Mouse (Mus musculus) embryo, embryonic 10.5 days (tissue): ENCODE measurements around the gene Oxa1l.

ENCODE experiments used
- DNase-seq: peaks from one replicate; pipeline ENCODE4 v3.0.0-alpha.2; 2015; ENCODE audit warnings: low spot score

Oxa1l gene

GRCm38 (mm10) chr14:54409980-54410810 lies 49.6 kb downstream of the Oxa1l start:
- no peak for DNase-seq

- no peak for DNase-seq
Observed at GRCm38 (mm10) chr14:54412000-54412576, 51.5 kb downstream of the Oxa1l start.

- DNase-seq = peak; percentile 83
Observed at GRCm38 (mm10) chr14:54412629-54413170, 52.1 kb downstream of the Oxa1l start.

GRCm38 (mm10) chr14:54413877-54414700 lies 53.5 kb downstream of the Oxa1l start:
- no peak for DNase-seq

- DNase-seq = no peak
Observed at GRCm38 (mm10) chr14:54415241-54416020, 54.8 kb downstream of the Oxa1l start.

- no peak for DNase-seq
Observed at GRCm38 (mm10) chr14:54416229-54416775, 55.7 kb downstream of the Oxa1l start.

GRCm38 (mm10) chr14:54416830-54417229 lies 56.2 kb downstream of the Oxa1l start:
- no peak for DNase-seq

GRCm38 (mm10) chr14:54417623-54418081 lies 57.0 kb downstream of the Oxa1l start, which contains the start of gene Slc7a7:
Gene Slc7a7, minus strand, starts transcription at chr14:54417780.
- DNase-seq = peak; percentile 69
